Mouse (Mus musculus): ENCODE measurements at regions not wholly inside any gene's neighbourhood (a gene's known extent, or its start where the extent isn't known, plus 50 kb on each side); places are given as distances from the start of the nearest gene placed in this dataset.

- Histone ChIP-seq H3K4me3 (no peak overlapping the region), H3K4me1 (no peaks in the 10 kb centered on the region), H3K9me3 (no peaks in the 10 kb centered on the region), H3K36me3 (replicated peaks) (no peaks in the 10 kb centered on the region), H3K27me3 (replicated peaks; ENCODE audit: low read depth, poor library complexity, severe bottlenecking) (no peaks in the 10 kb centered on the region), H3K27ac (replicated peaks) (no peak overlapping the region)
- 76% methylated on average over 6 of the region's 6 CpGs for WGBS
- no peak for DNase-seq (ENCODE audit: low spot score)
Measured at GRCm38 (mm10) chr15:97620261-97620660, 85.4 kb downstream of the Rpap3 start.

GRCm38 (mm10) chr15:97619764-97620163, 85.9 kb downstream of the Rpap3 start:
- Histone ChIP-seq H3K36me3 (replicated peaks) (no peaks in the 10 kb centered on the region), H3K27me3 (replicated peaks; ENCODE audit: low read depth, poor library complexity, severe bottlenecking) (no peaks in the 10 kb centered on the region), H3K27ac (replicated peaks) (no peak overlapping the region), H3K4me1 (no peaks in the 10 kb centered on the region), H3K9me3 (no peaks in the 10 kb centered on the region), H3K4me3 (no peak overlapping the region)
- DNase-seq (ENCODE audit: low spot score), result no peak
- 87% methylated on average over 7 of the region's 7 CpGs for WGBS

- WGBS, result 88% methylated on average over 2 of the region's 2 CpGs
Measured at GRCm38 (mm10) chr15:97612325-97612724, 93.3 kb downstream of the Rpap3 start.

GRCm38 (mm10) chr15:97610767-97611166, 94.9 kb downstream of the Rpap3 start:
- 85% methylated on average over 4 of the region's 4 CpGs for WGBS
- Histone ChIP-seq H3K4me1 (peaks cover 22% of the 10 kb centered on the region), H3K36me3 (replicated peaks) (no peaks in the 10 kb centered on the region), H3K9me3 (no peaks in the 10 kb centered on the region), H3K27ac (replicated peaks) (no peak overlapping the region), H3K27me3 (replicated peaks; ENCODE audit: low read depth, poor library complexity, severe bottlenecking) (no peaks in the 10 kb centered on the region), H3K4me3 (no peak overlapping the region)
- DNase-seq (ENCODE audit: low spot score), result no peak

More at GRCm38 (mm10) chr15:97612325-97612724, 93.3 kb downstream of the Rpap3 start:
- H3K9me3 ChIP-seq, result no peaks in the 10 kb centered on the region
- no peak overlapping the region for H3K4me3 ChIP-seq
- H3K4me1 ChIP-seq, result peaks cover 9% of the 10 kb centered on the region; the same call in 1 of the 2 replicates
- no peaks in the 10 kb centered on the region for H3K27me3 ChIP-seq (replicated peaks; ENCODE audit: low read depth, poor library complexity, severe bottlenecking)
- DNase-seq (ENCODE audit: low spot score), result no peak
- H3K27ac ChIP-seq (replicated peaks), result no peak overlapping the region
- H3K36me3 ChIP-seq (replicated peaks), result no peaks in the 10 kb centered on the region

- no peak for DNase-seq (ENCODE audit: low spot score)
- H3K36me3 ChIP-seq (replicated peaks), result no peaks in the 10 kb centered on the region
- no peak overlapping the region for H3K27ac ChIP-seq (replicated peaks)
- 75% methylated on average over 7 of the region's 7 CpGs for WGBS
- no peak overlapping the region for H3K4me3 ChIP-seq
- peaks cover 22% of the 10 kb centered on the region for H3K4me1 ChIP-seq
- no peaks in the 10 kb centered on the region for H3K9me3 ChIP-seq
- 0 out of 2 replicates have a peak, but pooled peaks cover 3% of the 10 kb centered on the region for H3K27me3 ChIP-seq (replicated peaks; ENCODE audit: low read depth, poor library complexity, severe bottlenecking)
Measured at GRCm38 (mm10) chr15:97609496-97609895, 96.1 kb downstream of the Rpap3 start.

GRCm38 (mm10) chr15:97608651-97609050, 97.0 kb downstream of the Rpap3 start:
- Histone ChIP-seq H3K9me3 (no peaks in the 10 kb centered on the region), H3K4me3 (no peak overlapping the region), H3K36me3 (replicated peaks) (no peaks in the 10 kb centered on the region), H3K27me3 (replicated peaks; ENCODE audit: low read depth, poor library complexity, severe bottlenecking) (0 out of 2 replicates have a peak, but pooled peaks cover 3% of the 10 kb centered on the region), H3K27ac (replicated peaks) (no peak overlapping the region), H3K4me1 (peaks cover 20% of the 10 kb centered on the region)
- no peak for DNase-seq (ENCODE audit: low spot score)
- WGBS, result 92% methylated on average over 7 of the region's 7 CpGs

GRCm38 (mm10) chr15:97607617-97608206, 97.9 kb downstream of the Rpap3 start:
- peaks cover 13% of the 10 kb centered on the region for H3K4me1 ChIP-seq
- no peak overlapping the region for H3K27ac ChIP-seq (replicated peaks)
- DNase-seq (ENCODE audit: low spot score), result no peak
- H3K27me3 ChIP-seq (replicated peaks; ENCODE audit: low read depth, poor library complexity, severe bottlenecking), result 0 out of 2 replicates have a peak, but pooled peaks cover 3% of the 10 kb centered on the region
- no peaks in the 10 kb centered on the region for H3K36me3 ChIP-seq (replicated peaks)
- no peaks in the 10 kb centered on the region for H3K9me3 ChIP-seq
- 78% methylated on average over 15 of the region's 15 CpGs for WGBS
- no peak overlapping the region for H3K4me3 ChIP-seq

GRCm38 (mm10) chr15:97606630-97607381, 98.8 kb downstream of the Rpap3 start:
- Histone ChIP-seq H3K9me3 (no peaks in the 10 kb centered on the region), H3K4me3 (peak overlapping the region; percentile 58), H3K27ac (replicated peaks) (peak overlapping the region; percentile 71), H3K27me3 (replicated peaks; ENCODE audit: low read depth, poor library complexity, severe bottlenecking) (0 out of 2 replicates have a peak, but pooled peaks cover 3% of the 10 kb centered on the region), H3K4me1 (peaks cover 13% of the 10 kb centered on the region), H3K36me3 (replicated peaks) (no peaks in the 10 kb centered on the region)
- 12% methylated on average over 25 of the region's 25 CpGs for WGBS
- peak; percentile 81 for DNase-seq (ENCODE audit: low spot score)

GRCm38 (mm10) chr15:97606232-97606629, 99.4 kb downstream of the Rpap3 start:
- H3K4me1 ChIP-seq, result peaks cover 13% of the 10 kb centered on the region
- 0 out of 2 replicates have a peak, but pooled peaks cover 3% of the 10 kb centered on the region for H3K27me3 ChIP-seq (replicated peaks; ENCODE audit: low read depth, poor library complexity, severe bottlenecking)
- H3K36me3 ChIP-seq (replicated peaks), result no peaks in the 10 kb centered on the region
- peak overlapping the region; percentile 71; the same call in 1 of the 2 replicates for H3K27ac ChIP-seq (replicated peaks)
- peak overlapping the region; percentile 58 for H3K4me3 ChIP-seq
- DNase-seq (ENCODE audit: low spot score), result no peak
- 44% methylated on average over 6 of the region's 6 CpGs for WGBS
- no peaks in the 10 kb centered on the region for H3K9me3 ChIP-seq

GRCm38 (mm10) chr15:97605791-97606190, 99.8 kb downstream of the Rpap3 start:
- Histone ChIP-seq H3K4me1 (peaks cover 13% of the 10 kb centered on the region), H3K27me3 (replicated peaks; ENCODE audit: low read depth, poor library complexity, severe bottlenecking) (0 out of 2 replicates have a peak, but pooled peaks cover 3% of the 10 kb centered on the region), H3K4me3 (no peak overlapping the region; the same call in 1 of the 2 replicates), H3K9me3 (no peaks in the 10 kb centered on the region), H3K27ac (replicated peaks) (no peak overlapping the region), H3K36me3 (replicated peaks) (no peaks in the 10 kb centered on the region)
- DNase-seq (ENCODE audit: low spot score), result no peak
- 91% methylated on average over 7 of the region's 7 CpGs for WGBS

- H3K9me3 ChIP-seq, result no peaks in the 10 kb centered on the region
- WGBS, result 55% methylated on average over 6 of the region's 6 CpGs
- peaks cover 13% of the 10 kb centered on the region for H3K4me1 ChIP-seq
- H3K27ac ChIP-seq (replicated peaks), result no peak overlapping the region
- 0 out of 2 replicates have a peak, but pooled peaks cover 3% of the 10 kb centered on the region for H3K27me3 ChIP-seq (replicated peaks; ENCODE audit: low read depth, poor library complexity, severe bottlenecking)
- H3K4me3 ChIP-seq, result no peak overlapping the region
- no peaks in the 10 kb centered on the region for H3K36me3 ChIP-seq (replicated peaks)
- no peak for DNase-seq (ENCODE audit: low spot score)
Measured at GRCm38 (mm10) chr15:97603492-97603891, 102.1 kb downstream of the Rpap3 start.

GRCm38 (mm10) chr15:97598270-97598669, 107.4 kb downstream of the Rpap3 start:
- Histone ChIP-seq H3K4me1 (peaks cover 15% of the 10 kb centered on the region), H3K27me3 (replicated peaks; ENCODE audit: low read depth, poor library complexity, severe bottlenecking) (no peaks in the 10 kb centered on the region), H3K27ac (replicated peaks) (no peak overlapping the region), H3K9me3 (no peaks in the 10 kb centered on the region), H3K36me3 (replicated peaks) (no peaks in the 10 kb centered on the region), H3K4me3 (no peak overlapping the region)
- DNase-seq (ENCODE audit: low spot score), result no peak
- 87% methylated on average over 8 of the region's 8 CpGs for WGBS

All from embryonic facial prominence, embryonic 10.5 days (tissue).